Mouse (Mus musculus) hindbrain, embryonic 16.5 days (tissue): ENCODE results near the gene Ndufa1. TPM values are rescaled to one million over a fixed set of nuclear protein-coding genes. Genes with fewer than 3 reads are reported as not detected.
A peak's percentile ranks its signal among the peaks of the same experiment; 100 is the strongest.
"Not testable (repeated sequence)": the region's sequence is repeated elsewhere in the genome, so short reads cannot be mapped to it uniquely, and the experiment has no call there.

Experiments
- ATAC-seq: fragments of 200-750 bp; cut with Nextera tagmentation; 2 replicates; pipeline ENCODE4 v1.8.0; 2017; ENCODE audit warnings: moderate TSS enrichment, moderate library complexity
- H3K27ac ChIP-seq: fragments of 300-500 bp; sonication (generic); 2 replicates; pipeline ENCODE4 v1.5.1; 2014; ENCODE audit warnings: low read depth, mild to moderate bottlenecking, control low read depth, low read length, moderate library complexity
- H3K27me3 ChIP-seq: fragments of 300-500 bp; sonication (generic); replicated peaks from 2 replicates; pipeline ENCODE4 v1.6.1; 2014; ENCODE audit warnings: low read length; ENCODE audit not compliant: control insufficient read depth, insufficient read depth
- H3K36me3 ChIP-seq: fragments of 300-500 bp; sonication (generic); 2 replicates; pipeline ENCODE4 v1.6.1; 2014; ENCODE audit warnings: mild to moderate bottlenecking, low read length, moderate library complexity, mixed read lengths; ENCODE audit not compliant: control insufficient read depth, insufficient read depth
- H3K4me1 ChIP-seq: fragments of 300-500 bp; sonication (generic); 2 replicates; pipeline ENCODE4 v1.6.1; 2014; ENCODE audit warnings: low read depth, low read length; ENCODE audit not compliant: control insufficient read depth, insufficient read depth
- H3K4me2 ChIP-seq: fragments of 300-500 bp; sonication (generic); 2 replicates; pipeline ENCODE4 v1.6.1; 2014; ENCODE audit warnings: mild to moderate bottlenecking, low read length, control low read depth, moderate library complexity
- H3K4me3 ChIP-seq: fragments of 300-500 bp; sonication (generic); 2 replicates; pipeline ENCODE4 v1.5.1; 2014; ENCODE audit warnings: mild to moderate bottlenecking, low read length, control low read depth, moderate library complexity
- H3K9ac ChIP-seq: fragments of 300-500 bp; sonication (generic); 2 replicates; pipeline ENCODE4 v1.6.1; 2014; ENCODE audit warnings: low read depth, mild to moderate bottlenecking, control low read depth, low read length, moderate library complexity
- H3K9me3 ChIP-seq: fragments of 300-500 bp; sonication (generic); 2 replicates; pipeline ENCODE4 v1.6.1; 2014; ENCODE audit warnings: mild to moderate bottlenecking, low read length, moderate library complexity; ENCODE audit not compliant: control insufficient read depth
- WGBS: fragments of 180-500 bp; shearing (Covaris S2); extraction: QIAGEN DNeasy Blood & Tissue Kit; methylation state at CpG from one replicate; pipeline ENCODE4 v1.1.7; 2014; 5-methylcytosine and 5-hydroxymethylcytosine counted together
- polyA plus RNA-seq: library from polyadenylated mRNA; unstranded; fragments of >200 nt; fragmentation: Nextera tagmentation; extraction: Ambion mirVana; gene quantifications from 2 replicates; pipeline ENCODE4 v1.2.1, GENCODE M21; 2015

Ndufa1 gene
- 639 and 741 TPM in 2 replicates for polyA plus RNA-seq

GRCm38 (mm10) chrX:37191105-37191743 is at the start of gene Ndufa1, which contains the start of gene Rnf113a1:
TSS of gene Ndufa1 (minus strand) at chrX:37191163.
TSS of gene Rnf113a1 (plus strand) at chrX:37191245.
- Histone ChIP-seq H3K4me1 (peaks cover 6% of the 10 kb centered on the region; the same call in 1 of the 2 replicates), H3K9ac (peak within 1 kb of the TSS; percentile 67), H3K27ac (peak within 1 kb of the TSS; percentile 85), H3K36me3 (no peaks in the 10 kb centered on the region), H3K4me3 (peak within 1 kb of the TSS; percentile 57), H3K27me3 (no peaks in the 10 kb centered on the region), H3K4me2 (peak within 1 kb of the TSS; percentile 59), H3K9me3 (no peaks in the 10 kb centered on the region)
- ATAC-seq: peak; percentile 94
- WGBS: 22% methylated on average over 57 of the region's 63 CpGs

GRCm38 (mm10) chrX:37222158-37222557 is 31.2 kb upstream of the Ndufa1 start, which contains the start of gene Rhox1:
TSS of gene Rhox1 (minus strand) at chrX:37222258.
- not testable (repeated sequence) for H3K9ac ChIP-seq, H3K4me3 ChIP-seq, H3K27ac ChIP-seq, H3K9me3 ChIP-seq, ATAC-seq, H3K4me2 ChIP-seq, H3K27me3 ChIP-seq, H3K4me1 ChIP-seq, H3K36me3 ChIP-seq
- WGBS: 73% methylated on average over 1 of the region's 1 CpGs

- no peak for ATAC-seq
Observed at GRCm38 (mm10) chrX:37210941-37211340, 20.0 kb upstream of the Ndufa1 start, which contains the start of gene Gm9. TSS of gene Gm9 (minus strand) at chrX:37211041.

GRCm38 (mm10) chrX:37198676-37199075 is 7.7 kb upstream of the Ndufa1 start:
- H3K4me1 ChIP-seq: no peaks in the 10 kb centered on the region
- H3K9me3 ChIP-seq: no peaks in the 10 kb centered on the region; the same call in 1 of the 2 replicates
- no peak overlapping the region for H3K4me3 ChIP-seq
- H3K27me3 ChIP-seq: no peaks in the 10 kb centered on the region
- H3K27ac ChIP-seq: no peak overlapping the region
- no peaks in the 10 kb centered on the region for H3K36me3 ChIP-seq
- 59% methylated on average over 8 of the region's 8 CpGs for WGBS
- no peak overlapping the region for H3K9ac ChIP-seq
- no peak overlapping the region for H3K4me2 ChIP-seq
- ATAC-seq: no peak

More at GRCm38 (mm10) chrX:37210941-37211340, 20.0 kb upstream of the Ndufa1 start, which contains the start of gene Gm9:
- no peaks in the 10 kb centered on the region for H3K36me3 ChIP-seq
- no peak within 1 kb of the TSS for H3K4me3 ChIP-seq
- H3K27me3 ChIP-seq: no peaks in the 10 kb centered on the region
- no peak within 1 kb of the TSS for H3K27ac ChIP-seq
- no peaks in the 10 kb centered on the region for H3K4me1 ChIP-seq
- no peak within 1 kb of the TSS for H3K9ac ChIP-seq
- 0 out of 2 replicates have a peak, but pooled peaks cover 2% of the 10 kb centered on the region for H3K9me3 ChIP-seq
- no peak within 1 kb of the TSS for H3K4me2 ChIP-seq
- WGBS: 91% methylated on average over 10 of the region's 10 CpGs

GRCm38 (mm10) chrX:37191744-37192379 is 899 bp upstream of the Ndufa1 start:
- peak overlapping the region; percentile 85 for H3K27ac ChIP-seq
- no peaks in the 10 kb centered on the region for H3K9me3 ChIP-seq
- H3K4me1 ChIP-seq: peaks cover 6% of the 10 kb centered on the region; the same call in 1 of the 2 replicates
- 27% methylated on average over 28 of the region's 28 CpGs for WGBS
- ATAC-seq: peak; percentile 51
- no peaks in the 10 kb centered on the region for H3K27me3 ChIP-seq
- peak overlapping the region; percentile 57 for H3K4me3 ChIP-seq
- peak overlapping the region; percentile 67 for H3K9ac ChIP-seq
- H3K36me3 ChIP-seq: no peaks in the 10 kb centered on the region
- H3K4me2 ChIP-seq: peak overlapping the region; percentile 57

- H3K9me3 ChIP-seq: no peaks in the 10 kb centered on the region
- no peaks in the 10 kb centered on the region for H3K27me3 ChIP-seq
- peak overlapping the region; percentile 59 for H3K4me2 ChIP-seq
- H3K27ac ChIP-seq: peak overlapping the region; percentile 85
- ATAC-seq: no peak; the same call in 1 of the 2 replicates
- H3K4me3 ChIP-seq: peak overlapping the region; percentile 57
- no peaks in the 10 kb centered on the region for H3K36me3 ChIP-seq
- H3K4me1 ChIP-seq: peaks cover 6% of the 10 kb centered on the region; the same call in 1 of the 2 replicates
- WGBS: 17% methylated on average over 16 of the region's 20 CpGs
- H3K9ac ChIP-seq: peak overlapping the region; percentile 67
Observed at GRCm38 (mm10) chrX:37190755-37191104, 233 bp downstream of the Ndufa1 start.

- H3K4me3 ChIP-seq, H3K9ac ChIP-seq, ATAC-seq, H3K36me3 ChIP-seq, H3K4me2 ChIP-seq, H3K9me3 ChIP-seq, H3K4me1 ChIP-seq, H3K27me3 ChIP-seq, H3K27ac ChIP-seq: not testable (repeated sequence)
- 57% methylated on average over 4 of the region's 8 CpGs for WGBS
Observed at GRCm38 (mm10) chrX:37184401-37184800, 6.6 kb downstream of the Ndufa1 start.

DNA sequence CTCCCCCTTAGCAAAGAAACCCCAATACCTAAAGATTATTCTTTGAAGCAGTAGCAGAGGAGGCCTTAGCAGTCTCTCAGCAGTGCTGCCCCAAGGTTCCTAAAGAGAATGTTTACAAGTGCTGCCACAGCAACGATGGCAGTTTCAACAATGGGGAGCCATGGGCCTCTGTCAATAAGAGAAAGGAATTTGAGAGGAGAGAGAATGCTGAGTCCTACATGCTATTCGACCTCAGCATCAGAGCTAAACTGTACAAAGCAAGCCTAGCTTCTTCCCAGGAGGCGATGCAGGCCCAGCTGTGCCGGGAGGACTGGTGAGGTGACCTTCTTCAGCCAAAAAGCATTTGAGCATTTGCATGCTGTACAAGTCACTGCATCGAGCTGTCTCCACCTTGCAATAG is 22.2 kb downstream of the Ndufa1 start, which contains the start of gene Akap14:
Gene Akap14 (minus strand): TSS at position 101 of the 400 bp plus-strand sequence.
- Histone ChIP-seq H3K27ac (no peak within 1 kb of the TSS), H3K4me1 (no peaks in the 10 kb centered on the region), H3K9me3 (no peaks in the 10 kb centered on the region), H3K36me3 (no peaks in the 10 kb centered on the region), H3K4me3 (no peak within 1 kb of the TSS), H3K4me2 (no peak within 1 kb of the TSS), H3K27me3 (no peaks in the 10 kb centered on the region), H3K9ac (no peak within 1 kb of the TSS)
- 36% methylated on average over 5 of the region's 5 CpGs for WGBS
- ATAC-seq: 0 out of 2 replicates have a peak, but pooled peaks have one; percentile 45

DNA sequence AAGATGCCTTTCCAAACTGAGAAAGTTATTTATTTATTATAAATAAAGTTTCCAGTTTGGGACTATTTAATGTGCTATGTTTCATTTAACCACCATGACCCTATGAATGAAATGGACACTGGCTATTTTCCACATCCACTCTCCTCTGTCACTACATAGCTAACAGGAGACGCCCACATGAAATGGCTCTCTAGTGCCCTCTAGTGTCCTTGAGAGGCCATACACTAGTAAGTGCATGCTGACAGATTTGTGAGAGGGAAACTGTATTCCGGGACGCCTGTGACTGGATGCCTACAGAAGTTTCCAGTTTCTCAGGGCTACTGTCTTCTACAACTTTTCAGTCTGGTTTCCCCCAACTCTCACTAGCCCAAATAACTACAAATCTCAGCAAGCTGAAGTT is 23.9 kb downstream of the Ndufa1 start:
- Histone ChIP-seq H3K4me1 (no peaks in the 10 kb centered on the region), H3K4me3 (no peak overlapping the region), H3K27me3 (no peaks in the 10 kb centered on the region), H3K27ac (no peak overlapping the region), H3K9ac (no peak overlapping the region), H3K9me3 (no peaks in the 10 kb centered on the region), H3K36me3 (no peaks in the 10 kb centered on the region), H3K4me2 (no peak overlapping the region)
- WGBS: 40% methylated on average over 3 of the region's 3 CpGs
- ATAC-seq: no peak; the same call in 1 of the 2 replicates
